Mouse (Mus musculus): ENCODE data around the gene Tmem131l.

The Tmem131l gene

GRCm38 (mm10) chr3:83978497-83979410, 61.2 kb downstream of the Tmem131l start:
- DNase-seq (ENCODE audit: low spot score in 2 of 2), result no peak

GRCm38 (mm10) chr3:83977817-83978216, 62.2 kb downstream of the Tmem131l start:
- DNase-seq (ENCODE audit: low spot score in 2 of 2), result no peak

GRCm38 (mm10) chr3:83976161-83976560, 63.8 kb downstream of the Tmem131l start:
- DNase-seq (ENCODE audit: low spot score in 2 of 2), result no peak

DNA sequence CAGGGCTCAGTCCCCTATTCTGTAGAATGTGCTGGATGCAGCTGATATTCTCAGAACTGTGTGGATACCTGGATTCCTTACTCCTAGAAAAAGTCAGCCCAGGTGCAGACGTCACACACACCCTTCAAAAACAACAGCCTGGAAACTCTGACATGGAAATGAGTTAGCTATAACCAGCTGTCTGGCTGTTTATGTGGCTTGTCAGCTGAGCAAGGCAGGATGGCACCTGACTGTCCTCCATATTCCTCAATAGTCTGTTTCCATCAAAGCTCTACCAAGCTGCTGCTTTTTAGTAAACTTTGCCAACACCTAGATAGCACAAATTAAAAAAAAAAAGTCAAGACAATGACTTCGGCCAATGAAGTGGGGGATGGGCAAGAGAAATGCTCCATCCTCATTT, 66.6 kb downstream of the Tmem131l start:
- DNase-seq (ENCODE audit: low spot score in 2 of 2), result no peak

DNA sequence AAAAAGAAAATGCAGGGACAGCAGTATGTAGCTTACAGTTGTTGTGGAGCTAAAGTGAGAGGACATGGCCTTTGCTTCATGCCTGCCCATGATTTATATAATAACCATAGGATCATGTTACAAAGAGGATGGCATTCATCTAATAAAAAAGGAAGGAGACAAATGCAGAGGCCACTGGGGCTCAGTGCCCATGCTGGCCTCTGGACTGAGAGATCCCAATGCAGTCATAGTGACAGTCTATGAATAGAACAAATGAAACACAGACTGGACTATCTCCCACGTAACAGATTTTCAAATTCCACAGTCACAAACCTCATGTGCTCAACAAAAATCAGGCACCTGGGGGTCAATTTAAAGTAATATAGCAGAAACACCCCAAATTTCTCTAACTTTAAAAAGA, 69.3 kb downstream of the Tmem131l start:
- DNase-seq (ENCODE audit: low spot score in 2 of 2), result no peak

DNA sequence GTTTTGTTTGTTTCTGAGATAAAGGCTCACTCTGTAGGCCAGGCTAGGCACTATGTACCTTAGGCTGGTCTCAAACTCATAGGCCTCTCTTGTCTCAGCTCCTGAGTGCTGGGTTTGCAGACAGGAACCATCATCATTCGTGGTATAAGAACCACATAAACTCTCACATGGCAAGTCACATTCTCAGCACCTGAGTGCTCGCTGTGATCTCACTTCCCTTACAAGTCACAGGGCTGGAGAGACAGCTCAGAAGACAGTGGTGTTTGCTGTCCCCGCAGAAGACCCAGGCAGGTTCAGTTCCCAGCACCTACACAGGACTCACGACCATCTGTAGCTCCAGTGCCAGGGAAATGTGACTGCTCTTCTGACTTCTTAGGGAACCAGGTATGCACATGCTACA, 70.9 kb downstream of the Tmem131l start:
- DNase-seq (ENCODE audit: low spot score in 2 of 2), result no peak

DNA sequence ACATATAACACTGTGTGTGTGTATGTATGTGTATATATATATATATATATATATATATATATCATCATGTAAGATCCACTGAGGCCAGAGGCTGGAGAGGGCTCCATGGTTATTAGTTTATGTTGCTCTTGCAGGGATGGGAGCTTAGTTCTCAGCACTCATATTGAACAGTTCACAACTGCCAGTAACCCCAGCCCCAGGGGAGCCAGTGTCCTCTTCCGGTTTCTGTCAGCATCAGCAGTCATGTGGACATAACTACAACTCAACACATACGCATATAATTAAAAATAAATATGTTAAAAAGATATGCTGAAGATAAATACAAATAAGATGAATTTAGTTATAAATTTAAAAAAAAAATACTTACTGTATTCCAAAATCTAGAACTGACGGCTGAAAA, 72.2 kb downstream of the Tmem131l start:
- no peak for DNase-seq (ENCODE audit: low spot score in 2 of 2)

DNA sequence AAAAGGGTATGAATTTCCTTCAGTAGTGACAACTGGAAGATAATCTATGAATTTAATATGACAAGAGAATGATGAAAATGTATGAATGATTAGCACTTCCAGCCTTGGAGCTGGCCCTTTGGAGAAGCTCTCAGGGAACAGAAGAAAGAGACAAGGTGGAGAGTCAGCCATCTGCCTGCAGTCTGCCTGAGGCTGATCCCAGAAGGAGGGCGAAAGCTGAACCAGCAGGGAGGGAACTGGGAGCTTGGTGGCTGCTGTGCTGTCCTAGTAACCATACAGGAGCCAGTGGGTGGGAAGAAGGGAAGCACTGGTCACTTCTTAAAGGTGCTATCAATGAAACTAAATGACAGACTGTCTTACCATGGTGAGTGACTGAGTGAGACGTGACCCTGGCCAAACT, 74.6 kb downstream of the Tmem131l start:
- DNase-seq (ENCODE audit: low spot score in 2 of 2), result no peak

- DNase-seq (ENCODE audit: low spot score in 2 of 2), result no peak
These were observed 76.3 kb downstream of the Tmem131l start for GRCm38 (mm10) chr3:83963705-83964104.

- DNase-seq (ENCODE audit: low spot score in 2 of 2), result no peak
These were observed 77.4 kb downstream of the Tmem131l start for GRCm38 (mm10) chr3:83962571-83962970.

- no peak for DNase-seq (ENCODE audit: low spot score in 2 of 2)
These were observed 77.9 kb downstream of the Tmem131l start for GRCm38 (mm10) chr3:83962076-83962475.

DNA sequence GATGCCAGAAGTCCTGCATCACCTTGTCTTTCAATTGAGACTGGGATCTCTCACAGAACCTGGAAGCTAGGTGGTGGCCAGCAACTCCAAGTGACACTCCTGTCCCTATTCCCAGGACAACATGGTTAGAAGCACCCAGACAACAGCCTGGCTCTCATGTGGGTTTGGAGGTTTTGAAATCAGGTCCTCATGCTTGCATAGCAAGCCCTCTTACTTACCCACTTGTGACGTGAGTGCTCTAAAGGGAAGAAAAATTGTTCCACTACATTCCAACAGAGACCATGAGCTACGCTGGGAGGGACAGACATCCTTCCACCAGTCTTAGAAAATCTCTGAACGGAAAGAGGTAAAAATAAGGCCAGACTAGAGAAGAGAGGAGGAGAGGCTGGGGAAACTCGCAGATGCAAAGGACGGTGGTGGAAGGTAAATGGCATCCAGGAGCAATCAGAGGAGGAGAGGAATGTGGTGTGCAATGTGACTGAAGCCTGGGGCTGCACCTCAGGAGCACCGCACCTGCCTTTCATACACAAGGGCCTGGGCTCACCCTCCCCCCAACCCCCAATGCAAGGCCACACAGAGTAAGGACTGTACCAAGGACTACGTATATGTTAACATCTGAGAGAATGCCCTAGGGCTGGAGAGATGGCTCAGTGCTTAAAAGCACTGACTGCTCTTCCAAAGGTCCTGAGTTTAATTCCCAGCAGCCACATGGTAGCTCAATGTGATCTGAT, 80.9 kb downstream of the Tmem131l start:
- no peak for DNase-seq (ENCODE audit: low spot score in 2 of 2)

GRCm38 (mm10) chr3:83953879-83954278, 86.1 kb downstream of the Tmem131l start:
- no peak for DNase-seq (ENCODE audit: low spot score in 2 of 2)

DNA sequence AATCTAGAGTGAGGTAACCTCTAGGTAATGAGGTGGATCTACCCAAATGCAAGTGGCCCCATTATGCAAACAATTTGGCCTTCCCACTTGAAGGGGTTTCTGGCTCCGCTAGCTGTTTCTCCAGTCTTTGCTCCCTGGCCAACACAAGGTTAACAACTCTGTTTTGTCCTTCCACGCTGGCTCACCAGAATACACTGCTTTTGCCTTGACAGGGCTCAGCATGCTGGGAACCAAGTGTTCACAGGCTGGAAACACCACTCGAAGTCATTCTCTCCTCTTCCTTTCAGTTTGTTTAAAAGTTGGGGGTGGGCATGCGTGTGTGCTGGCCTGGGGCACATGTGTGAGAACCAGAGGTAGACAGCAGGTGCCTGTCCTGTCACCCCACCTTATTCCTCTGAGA, 91.2 kb downstream of the Tmem131l start:
- DNase-seq (ENCODE audit: low spot score in 2 of 2), result no peak

- DNase-seq (ENCODE audit: low spot score in 2 of 2), result no peak
These were observed 92.3 kb downstream of the Tmem131l start for GRCm38 (mm10) chr3:83947476-83948245.

DNA sequence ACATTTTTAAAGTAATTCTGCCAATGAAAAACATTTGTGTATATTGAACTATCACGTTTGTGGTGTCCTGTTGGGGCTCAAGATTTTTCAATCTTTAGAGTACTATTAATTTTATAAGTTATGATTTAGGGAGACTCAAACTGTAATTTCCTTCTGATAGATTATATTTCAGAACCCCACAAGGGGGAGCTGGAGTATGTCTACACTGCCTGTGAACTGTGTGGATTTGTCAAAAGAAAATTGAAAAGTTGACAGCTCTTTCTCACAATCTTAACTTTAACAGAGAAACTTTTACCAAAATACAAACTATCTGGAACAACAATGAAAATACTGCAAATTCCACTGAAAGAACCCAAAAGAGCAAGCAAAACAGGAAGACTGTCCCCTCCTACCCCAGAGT, 93.1 kb downstream of the Tmem131l start:
- no peak for DNase-seq (ENCODE audit: low spot score in 2 of 2)

DNA sequence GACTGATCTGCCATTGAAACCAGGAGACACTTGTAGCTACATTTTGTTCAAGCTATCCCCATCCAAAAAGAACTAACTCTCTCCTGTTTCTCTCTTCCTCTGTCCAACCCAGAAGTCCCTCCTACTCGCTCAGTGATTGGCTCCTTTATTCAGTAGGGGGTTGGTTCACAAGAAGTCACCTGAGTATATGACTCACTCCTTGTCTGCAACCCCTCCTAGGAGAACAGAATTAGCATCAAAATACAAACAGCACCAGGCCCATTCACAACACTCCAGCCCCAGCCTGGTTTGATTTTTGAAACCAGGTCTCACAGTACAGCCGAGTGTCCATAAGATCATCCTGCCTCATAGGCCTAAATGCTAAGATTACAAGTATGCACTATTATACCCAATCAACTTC, 96.3 kb downstream of the Tmem131l start:
- no peak for DNase-seq (ENCODE audit: low spot score in 2 of 2)

- no peak for DNase-seq (ENCODE audit: low spot score in 2 of 2)
These were observed 96.8 kb downstream of the Tmem131l start for GRCm38 (mm10) chr3:83943212-83943611.

- no peak for DNase-seq (ENCODE audit: low spot score in 2 of 2)
These were observed 98.1 kb downstream of the Tmem131l start for GRCm38 (mm10) chr3:83941921-83942320.

DNA sequence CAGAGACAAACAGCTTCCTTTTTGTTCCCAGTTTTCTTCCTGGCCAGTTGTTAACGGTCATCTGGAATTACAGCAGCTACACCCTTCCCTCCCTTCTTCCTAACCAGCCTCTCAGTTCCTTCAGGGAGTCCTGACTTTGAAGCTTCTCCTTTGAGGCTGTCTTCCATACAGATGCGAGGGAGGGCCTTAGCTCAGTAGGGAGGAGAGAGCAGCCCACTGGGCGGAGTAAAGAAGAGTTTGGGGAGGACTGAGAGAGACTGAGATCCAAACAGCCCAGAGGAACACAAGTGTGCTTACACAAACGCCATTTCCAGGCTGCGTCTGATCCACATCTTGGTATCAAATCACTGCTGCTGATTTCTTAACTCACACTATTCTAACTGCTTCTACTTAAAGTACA, 101.1 kb downstream of the Tmem131l start:
- no peak for DNase-seq (ENCODE audit: low spot score in 2 of 2)

DNA sequence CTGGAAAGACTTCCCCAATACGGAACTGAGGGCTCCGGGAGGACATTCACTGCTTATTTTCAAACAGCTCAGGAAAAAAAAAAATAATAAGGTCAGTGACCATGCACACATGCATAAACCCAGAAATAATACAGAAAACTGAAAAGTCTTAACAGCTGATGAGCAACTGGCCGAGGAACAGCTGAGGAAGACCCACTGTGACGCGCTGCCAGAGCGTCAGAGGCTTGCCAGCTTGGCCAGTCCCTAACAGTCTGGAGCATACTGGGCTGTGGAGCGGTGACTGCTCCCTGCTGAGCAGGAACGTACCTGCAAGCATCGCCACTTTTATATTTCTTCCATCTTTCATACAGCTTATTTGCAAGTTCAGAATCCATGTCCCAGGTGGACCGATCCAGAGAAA, 105.5 kb downstream of the Tmem131l start:
- DNase-seq (ENCODE audit: low spot score in 2 of 2), result no peak

Data from cerebellum, postnatal 4 days (tissue).